Mouse (Mus musculus) myocyte (in vitro differentiated cells): ENCODE measurements around the gene Fn3k.

Experiments
- CEBPB ChIP-seq: IDR thresholded peaks from 2 replicates; pipeline ENCODE4 v1.6.1; 2011; ENCODE audit warnings: mild to moderate bottlenecking, moderate library complexity; ENCODE audit not compliant: poor library complexity, insufficient read depth, severe bottlenecking
- E2F4 ChIP-seq: IDR thresholded peaks from one replicate; pipeline ENCODE4 v1.6.1; 2011; ENCODE audit warnings: mild to moderate bottlenecking, control low read depth, moderate library complexity; ENCODE audit not compliant: insufficient read depth
- MYOG ChIP-seq, 3 experiments: IDR thresholded peaks; one replicate each; pipeline ENCODE4 v1.6.1; 2011; ENCODE audit warnings: control low read depth in 2 of 3, low read depth in 2 of 3, mild to moderate bottlenecking in 2 of 3; ENCODE audit not compliant: insufficient read length in 2 of 3, control insufficient read depth in 1 of 3, insufficient read depth in 1 of 3
- POLR2A ChIP-seq: IDR thresholded peaks from one replicate; pipeline ENCODE4 v1.6.1; 2011; ENCODE audit warnings: low read depth, mild to moderate bottlenecking, control low read depth, moderate library complexity; ENCODE audit not compliant: insufficient read length
- POLR2AphosphoS2 ChIP-seq: IDR thresholded peaks from one replicate; pipeline ENCODE4 v1.6.1; 2011; ENCODE audit warnings: low read depth, control low read depth; ENCODE audit not compliant: insufficient read length
- TCF12 ChIP-seq: IDR thresholded peaks from one replicate; pipeline ENCODE4 v1.6.1; 2011; ENCODE audit warnings: mild to moderate bottlenecking, control low read depth; ENCODE audit not compliant: poor library complexity, insufficient read depth, severe bottlenecking
- USF1 ChIP-seq: IDR thresholded peaks from one replicate; pipeline ENCODE4 v1.6.1; 2011; ENCODE audit warnings: low read depth, mild to moderate bottlenecking, control low read depth, moderate library complexity

- TF ChIP-seq TCF12 (no peak), E2F4 (no peak), POLR2AphosphoS2 (no peak), POLR2A (no peak), CEBPB (no peak), USF1 (no peak), MYOG (IDR thresholded peaks at IDR 0.05; ENCODE audit: control insufficient read depth in 1 of 3, insufficient read depth in 1 of 3, insufficient read length in 2 of 3, low read depth in 2 of 3) (no peak)
Measured at GRCm38 (mm10) chr11:121442076-121442475, 7.4 kb downstream of the Fn3k start.
